Mouse (Mus musculus): Measurements from ENCODE around the gene Ccdc85c.

GRCm38 (mm10) chr12:108238395-108239035 lies 36.7 kb downstream of the Ccdc85c start:
- TF ChIP-seq TCF3 (IDR thresholded peaks at IDR 0.05; ENCODE audit: insufficient read length, low read depth), result no peak
- no peak for TF ChIP-seq CEBPB (IDR thresholded peaks at IDR 0.05; ENCODE audit: insufficient read depth, poor library complexity, severe bottlenecking)
- TF ChIP-seq USF1 (IDR thresholded peaks at IDR 0.05; ENCODE audit: low read depth), result no peak
- TF ChIP-seq POLR2A (IDR thresholded peaks at IDR 0.05; ENCODE audit: insufficient read length, low read depth), result no peak
- no peak for TF ChIP-seq E2F4 (IDR thresholded peaks at IDR 0.05; ENCODE audit: insufficient read depth)
- TF ChIP-seq POLR2AphosphoS2 (IDR thresholded peaks at IDR 0.05; ENCODE audit: insufficient read length, low read depth), result no peak
- TF ChIP-seq MAX (IDR thresholded peaks at IDR 0.05; ENCODE audit: low read depth), result no peak
- no peak for TF ChIP-seq SRF (IDR thresholded peaks at IDR 0.05; ENCODE audit: control insufficient read depth, insufficient read length, low read depth)
- TF ChIP-seq TCF12 (IDR thresholded peaks at IDR 0.05; ENCODE audit: insufficient read depth, poor library complexity, severe bottlenecking), result no peak
- no peak for TF ChIP-seq MYOG (IDR thresholded peaks at IDR 0.05; ENCODE audit: control insufficient read depth in 1 of 3, insufficient read depth in 1 of 3, insufficient read length in 2 of 3, low read depth in 2 of 3)

Data from myocyte (in vitro differentiated cells).